Mouse (Mus musculus) c-Kit-positive CD71-positive TER-119-positive erythroid progenitor cells, embryonic 14.5 days (primary cell): Measurements from ENCODE around the gene Dnajb5.
A peak's percentile ranks its signal among the peaks of the same experiment; 100 is the strongest.

Experiments used
- DNase-seq: peaks from one replicate; pipeline ENCODE4 v3.0.0-alpha.2; 2013; ENCODE audit warnings: low spot score

Dnajb5 gene

DNA sequence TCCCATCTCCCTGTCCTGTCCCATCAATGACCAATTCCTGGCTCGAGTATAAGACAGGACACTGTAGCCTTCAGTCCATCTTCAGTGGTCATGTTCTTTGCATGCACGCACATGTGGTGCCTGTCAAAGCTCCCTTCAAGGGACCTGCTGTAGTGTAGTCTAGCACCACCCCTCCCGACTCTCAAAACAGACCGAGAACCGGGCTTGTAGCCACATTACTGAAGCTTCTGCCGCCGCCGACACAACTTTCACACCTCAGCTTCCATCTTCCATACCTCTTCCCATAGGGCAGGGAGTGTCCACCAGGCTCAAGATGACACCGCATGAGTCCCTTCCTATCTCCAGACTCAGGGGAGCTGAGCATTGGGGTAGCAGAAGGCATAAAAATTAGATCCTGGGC is 5.4 kb upstream of the Dnajb5 start:
- DNase-seq = no peak

DNA sequence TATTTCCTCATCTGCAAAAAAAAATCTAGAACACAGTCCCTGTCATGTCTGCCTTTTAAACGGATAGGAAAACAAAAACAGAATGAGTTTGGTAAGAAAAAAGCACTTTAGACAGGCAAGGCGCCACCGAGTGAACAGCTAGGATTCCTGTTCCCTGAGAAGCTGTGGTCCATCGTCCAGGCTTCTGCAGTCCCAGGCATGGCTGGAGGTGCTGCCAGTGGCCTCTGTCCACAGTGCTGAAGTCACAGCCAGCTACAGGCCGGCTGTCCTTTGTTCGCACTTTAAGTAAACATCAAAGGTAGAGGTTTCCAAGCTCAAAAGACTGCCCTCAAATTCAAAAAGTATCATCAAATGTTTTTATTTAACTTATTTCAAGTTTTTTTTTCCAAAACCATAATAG is 4.6 kb upstream of the Dnajb5 start:
- DNase-seq = no peak

DNA sequence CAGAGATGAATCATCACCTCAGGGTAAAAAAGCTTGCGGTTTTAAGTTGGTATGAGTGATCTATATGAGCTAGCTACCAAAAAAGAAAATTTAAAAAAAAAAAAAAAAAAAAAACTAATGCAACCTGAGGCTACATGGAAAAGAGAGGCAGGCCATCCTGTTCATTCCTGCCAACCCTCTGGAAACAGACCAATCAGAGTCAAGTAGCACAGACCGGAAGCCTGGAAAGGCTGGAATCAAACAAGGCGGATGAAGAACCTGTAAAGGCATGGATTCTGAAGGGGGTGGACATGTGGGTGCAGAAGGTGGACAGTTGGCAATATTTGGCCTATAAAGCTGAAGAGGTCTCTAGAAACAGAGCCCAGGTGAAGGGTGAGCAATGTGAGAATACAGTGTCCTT is 4.2 kb upstream of the Dnajb5 start:
- DNase-seq = no peak

DNA sequence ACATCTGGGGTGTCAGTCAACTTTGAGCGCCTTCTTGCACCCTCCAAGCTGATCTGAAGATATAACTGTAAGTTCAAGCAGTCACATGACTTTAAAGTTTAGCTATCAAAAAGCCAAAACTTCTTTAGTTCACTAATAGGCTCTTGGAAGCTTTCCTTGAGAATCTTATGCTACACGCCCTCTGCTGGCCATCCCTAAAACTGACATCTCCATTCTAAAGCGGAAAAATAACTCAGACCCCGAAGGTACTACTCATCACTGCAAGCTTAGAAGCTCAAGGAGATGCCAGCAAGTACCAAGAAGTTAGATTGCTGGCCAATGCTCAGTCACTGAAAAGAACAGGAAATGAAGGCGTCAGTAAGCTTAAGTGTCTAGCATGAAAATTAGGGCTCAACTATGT is 3.7 kb upstream of the Dnajb5 start:
- DNase-seq = peak; percentile 40

DNA sequence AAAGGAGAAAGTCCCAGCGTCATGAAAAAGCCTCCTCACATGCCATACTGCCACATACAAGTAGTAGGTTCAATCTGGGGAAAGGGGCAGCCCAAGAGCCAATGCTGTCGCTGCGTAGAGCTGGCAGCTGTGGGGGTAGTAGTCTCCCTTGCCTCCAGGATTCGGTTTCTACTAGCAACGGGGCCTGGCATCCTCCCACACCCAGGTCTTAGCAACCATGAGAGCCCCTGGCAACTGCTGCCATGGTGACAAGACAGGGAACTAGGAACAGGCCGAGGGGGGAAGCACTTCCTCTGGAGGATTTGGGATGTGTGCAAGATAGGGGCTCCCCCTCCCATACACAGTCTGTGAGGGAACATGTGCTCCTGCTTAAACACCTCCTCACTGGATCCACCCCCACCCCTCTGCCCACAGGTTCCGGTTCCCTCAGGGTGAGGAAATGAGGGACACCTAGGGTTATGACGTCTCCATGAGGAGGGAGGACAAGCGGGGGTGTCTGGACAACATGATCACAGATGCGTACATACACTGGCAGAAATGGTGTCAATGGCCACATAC is 2.8 kb upstream of the Dnajb5 start:
- no peak for DNase-seq

DNA sequence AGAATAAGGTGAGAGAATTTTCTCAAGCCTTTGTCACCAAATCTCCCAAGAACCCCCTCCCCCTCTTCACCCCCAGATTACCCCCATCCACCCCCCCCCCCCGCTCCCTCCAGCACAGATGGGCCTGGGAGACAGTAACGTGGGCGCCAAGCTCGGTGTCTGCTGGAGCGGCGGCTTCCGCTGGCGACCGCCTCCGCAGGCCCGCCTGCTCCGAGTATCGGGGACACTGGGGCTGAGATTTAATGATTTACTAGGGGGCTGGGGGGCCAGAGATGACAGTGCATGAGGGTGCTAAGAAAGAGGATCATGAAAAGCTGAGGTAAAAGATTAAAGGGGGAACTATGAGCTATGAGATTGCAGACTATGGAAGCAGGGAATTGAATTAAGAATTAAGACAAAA is 1.1 kb upstream of the Dnajb5 start:
- DNase-seq = no peak

DNA sequence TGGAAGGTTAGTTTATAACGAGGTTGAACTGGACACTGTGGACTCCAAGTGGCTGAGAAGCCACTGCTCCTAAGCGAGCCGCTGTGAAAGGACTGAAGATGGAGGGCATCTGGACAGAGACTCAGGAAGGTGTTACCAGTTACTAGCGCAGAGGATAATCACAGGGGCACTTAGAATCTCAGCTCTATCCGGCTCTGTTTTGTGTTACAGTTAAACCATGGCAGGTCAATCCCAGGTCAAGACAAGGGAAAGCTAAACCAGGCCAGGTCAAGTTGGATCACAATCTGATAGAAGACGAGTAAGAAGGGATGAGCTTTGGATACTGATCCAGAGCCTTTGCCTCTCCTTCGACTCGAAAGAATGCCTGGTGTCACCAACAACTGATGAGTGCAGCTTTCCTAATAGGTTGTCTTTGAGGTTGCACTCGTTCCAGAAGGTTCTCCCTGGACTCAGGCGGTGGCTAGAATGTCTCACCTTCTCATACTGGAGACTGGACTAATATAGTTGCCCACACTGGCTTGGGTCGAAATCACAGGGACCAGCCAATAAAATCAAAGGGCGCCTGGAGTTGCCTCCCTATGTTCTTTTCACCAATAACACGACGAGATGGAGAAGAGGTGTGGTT is 451 bp upstream of the Dnajb5 start:
- DNase-seq = no peak

DNA sequence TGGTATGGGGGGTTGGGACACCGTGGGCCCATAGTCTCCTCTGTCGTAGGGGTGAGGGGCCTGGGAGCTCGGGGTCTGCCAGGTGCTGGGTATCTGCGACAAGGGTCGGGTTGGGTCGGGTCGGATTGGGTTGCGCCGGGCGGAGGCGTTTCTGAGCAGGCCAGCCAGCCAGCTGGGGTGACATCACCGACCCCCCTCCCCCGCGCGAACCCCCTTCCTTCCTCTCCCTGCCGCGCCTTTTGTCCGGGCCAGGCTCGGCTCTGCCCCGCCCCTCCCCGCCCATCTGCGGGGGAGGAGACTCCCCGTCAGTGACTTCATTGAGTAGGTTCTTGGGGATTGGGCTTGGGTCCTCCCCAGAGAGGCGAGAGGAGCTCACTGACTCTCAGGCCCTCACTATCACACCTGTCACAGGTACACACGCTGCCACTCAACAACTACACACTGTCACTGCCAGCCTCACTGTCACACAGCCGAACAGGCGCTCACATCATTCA is 498 bp downstream of the Dnajb5 start:
- DNase-seq = peak; percentile 31

DNA sequence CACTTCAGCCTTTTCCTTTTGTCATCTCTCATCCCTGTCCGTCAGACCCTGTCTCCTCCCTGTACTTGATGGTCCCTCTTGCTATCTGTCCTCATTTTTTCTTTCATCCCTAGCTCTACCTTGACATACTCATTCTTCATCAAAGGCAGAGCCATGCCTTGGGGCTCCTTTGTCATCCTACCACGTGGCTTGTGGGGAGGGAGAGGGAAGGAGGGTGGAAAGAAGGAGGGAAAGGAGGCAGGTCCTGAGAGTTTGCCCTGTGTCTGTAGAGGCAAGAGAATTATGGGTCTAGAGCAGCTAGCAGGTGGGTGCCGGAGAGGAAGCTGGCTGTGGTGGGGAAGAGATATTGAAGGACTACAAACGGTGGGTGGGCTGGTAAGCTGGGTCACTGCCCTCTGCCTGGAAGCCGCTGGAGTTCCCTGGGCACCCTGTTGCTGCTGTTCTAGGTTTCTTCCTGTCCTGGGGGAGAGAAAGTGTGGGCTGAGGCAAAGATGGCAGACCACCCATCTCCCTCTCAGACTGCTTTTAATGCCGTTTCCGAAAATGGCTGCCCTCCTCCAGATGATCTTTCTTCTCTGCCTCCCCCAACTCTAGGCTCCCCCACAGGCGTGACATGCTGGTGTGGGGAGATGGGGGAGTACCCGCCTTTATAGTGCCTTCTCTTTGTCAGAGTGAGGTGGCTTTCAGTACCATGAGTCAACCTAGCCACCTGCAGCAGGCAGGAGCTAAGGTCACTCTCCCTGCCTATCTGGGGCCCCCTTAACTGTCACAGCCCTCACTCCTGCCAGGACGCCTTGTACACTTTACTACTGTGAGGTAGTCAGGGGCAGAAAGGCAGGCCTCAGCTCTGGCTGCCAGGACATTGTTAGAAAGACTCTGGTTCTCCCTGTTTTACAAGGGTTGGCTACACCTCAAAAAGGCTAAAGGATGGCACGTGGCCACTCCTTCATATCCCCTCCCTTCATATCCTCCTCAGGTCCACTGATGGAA is 1.9 kb downstream of the Dnajb5 start:
- DNase-seq = no peak

DNA sequence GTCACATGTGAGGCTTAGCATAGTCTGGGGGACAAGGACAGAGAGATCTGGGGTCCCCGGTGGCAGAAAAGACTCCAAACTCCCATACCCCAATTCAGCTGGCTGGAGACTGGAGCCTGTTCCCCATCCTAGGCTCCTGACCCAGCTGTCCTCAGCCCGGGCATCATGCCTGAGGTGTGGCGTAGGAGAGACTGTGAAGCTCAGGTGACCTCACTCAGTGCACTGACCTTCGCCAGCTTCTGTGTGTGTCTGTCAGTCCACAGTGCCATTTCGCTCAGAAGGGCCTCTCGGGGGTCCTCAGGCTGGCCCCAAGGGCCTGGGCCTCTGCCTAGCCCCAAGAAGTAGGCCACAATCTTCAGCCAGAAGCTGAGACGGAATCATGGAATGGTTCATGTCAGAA is 2.9 kb downstream of the Dnajb5 start:
- no peak for DNase-seq

DNA sequence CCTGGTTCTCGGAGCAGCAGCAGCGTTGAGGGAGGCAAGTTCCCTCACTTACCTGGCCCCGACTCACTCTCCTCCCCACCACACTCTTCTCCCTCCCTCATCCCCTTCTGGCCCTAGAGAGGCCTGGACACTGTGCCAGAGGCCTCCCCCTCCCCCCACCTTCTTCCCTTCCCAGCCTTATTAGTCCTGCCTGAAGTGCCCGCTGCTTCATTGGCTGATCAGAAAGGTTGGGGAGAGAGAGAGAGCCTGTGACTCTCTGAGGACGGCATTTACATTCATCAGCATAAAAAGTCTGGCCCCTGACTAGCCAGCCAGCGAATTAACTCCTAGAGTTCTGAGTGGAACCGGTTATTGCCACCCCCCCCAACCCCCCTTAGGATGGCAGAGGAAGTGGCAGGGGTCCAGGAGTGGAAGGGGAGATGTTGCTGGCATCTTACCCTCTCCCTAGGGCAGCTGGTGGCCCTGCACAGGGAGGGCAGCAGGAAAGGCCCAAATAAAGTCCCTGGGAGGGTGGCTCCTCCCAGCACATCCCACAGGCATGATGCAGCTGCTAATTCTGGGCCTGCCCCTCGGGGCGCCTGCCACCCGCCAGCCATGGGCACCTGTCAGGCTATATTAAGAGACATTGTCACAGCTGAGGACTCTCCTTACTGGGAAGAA is 4.0 kb downstream of the Dnajb5 start:
- no peak for DNase-seq

DNA sequence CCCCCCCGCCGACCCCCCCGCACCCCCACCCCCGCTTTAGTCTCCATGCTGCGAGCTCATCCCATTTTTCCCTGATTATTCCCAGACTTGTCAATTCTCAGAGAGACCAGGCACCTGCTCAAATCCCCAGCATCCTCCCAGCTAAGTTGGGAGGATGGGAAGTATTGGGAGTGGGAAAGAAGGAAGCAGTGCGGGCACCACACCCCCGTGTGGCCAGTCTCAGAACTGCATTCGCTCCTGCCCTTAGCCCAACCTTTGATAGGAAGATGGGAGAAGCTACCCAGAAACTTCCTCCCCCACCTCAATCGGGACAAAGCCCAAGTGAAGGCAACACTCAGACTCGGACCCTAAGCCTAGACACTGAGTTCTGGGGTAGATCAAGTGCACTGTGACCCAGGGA is 4.7 kb downstream of the Dnajb5 start:
- DNase-seq = no peak

DNA sequence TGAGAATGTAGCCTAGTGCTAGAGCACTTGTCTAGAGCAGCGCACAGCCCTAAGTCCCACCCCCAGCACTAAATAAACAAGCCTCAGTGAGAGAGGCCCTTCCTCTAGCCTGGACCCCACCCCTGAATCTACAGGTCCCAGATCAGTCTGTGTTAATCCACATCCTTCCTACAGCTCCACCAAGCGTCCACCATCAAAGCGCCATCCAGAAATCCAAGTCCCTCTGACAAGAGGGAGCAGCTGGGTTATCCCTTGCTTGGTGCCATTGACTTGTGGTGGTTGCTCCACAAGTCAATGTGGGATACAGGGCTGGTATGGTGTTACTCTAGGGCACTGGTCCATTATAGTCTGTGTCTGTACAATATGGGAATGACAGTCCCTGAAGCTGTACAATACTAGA is 5.6 kb downstream of the Dnajb5 start:
- no peak for DNase-seq

DNA sequence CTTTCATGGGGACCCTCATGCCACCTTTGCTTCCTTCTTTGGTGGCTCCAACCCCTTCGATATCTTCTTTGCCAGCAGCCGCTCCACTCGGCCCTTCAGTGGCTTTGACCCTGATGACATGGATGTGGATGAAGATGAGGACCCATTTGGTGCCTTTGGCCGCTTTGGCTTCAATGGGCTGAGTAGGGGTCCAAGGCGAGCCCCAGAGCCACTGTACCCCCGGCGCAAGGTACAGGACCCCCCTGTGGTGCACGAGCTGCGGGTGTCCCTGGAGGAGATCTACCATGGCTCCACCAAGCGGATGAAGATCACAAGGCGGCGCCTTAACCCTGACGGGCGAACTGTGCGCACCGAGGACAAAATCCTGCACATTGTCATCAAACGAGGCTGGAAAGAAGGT is 7.0 kb downstream of the Dnajb5 start:
- no peak for DNase-seq

DNA sequence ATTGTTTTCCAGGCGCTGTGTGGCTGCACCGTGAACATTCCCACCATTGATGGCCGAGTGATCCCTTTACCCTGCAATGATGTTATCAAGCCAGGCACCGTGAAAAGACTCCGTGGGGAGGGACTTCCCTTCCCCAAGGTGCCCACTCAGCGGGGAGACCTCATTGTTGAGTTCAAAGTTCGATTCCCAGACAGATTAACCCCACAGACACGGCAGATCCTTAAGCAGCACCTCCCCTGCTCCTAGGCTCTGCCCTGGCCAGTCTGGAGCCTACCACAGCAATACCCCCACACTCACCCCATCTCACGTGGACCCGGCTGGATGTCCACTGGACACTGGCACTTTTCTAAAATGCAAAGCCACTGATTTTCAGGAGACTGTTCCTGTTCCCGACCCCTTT is 7.7 kb downstream of the Dnajb5 start:
- DNase-seq = no peak

DNA sequence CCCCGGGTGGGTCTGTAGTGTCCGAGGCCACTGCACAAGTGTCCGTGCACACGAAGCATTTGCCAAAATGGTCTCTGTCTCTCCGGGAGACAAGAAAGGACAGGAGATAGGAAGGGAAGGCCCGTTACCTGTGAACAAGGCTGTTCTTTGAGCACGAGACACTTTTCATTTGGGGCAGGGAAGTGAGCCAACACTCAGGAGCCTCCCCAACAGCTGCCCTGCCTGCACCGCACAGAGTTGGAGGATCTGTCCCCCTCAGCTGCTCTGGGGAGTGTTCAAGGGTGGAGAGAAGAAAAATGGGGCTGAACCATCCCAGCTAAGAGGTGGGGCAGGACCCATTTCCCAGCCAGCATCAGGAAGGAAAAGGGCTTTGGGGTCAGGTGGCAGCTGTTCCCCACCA is 8.4 kb downstream of the Dnajb5 start:
- DNase-seq = no peak

DNA sequence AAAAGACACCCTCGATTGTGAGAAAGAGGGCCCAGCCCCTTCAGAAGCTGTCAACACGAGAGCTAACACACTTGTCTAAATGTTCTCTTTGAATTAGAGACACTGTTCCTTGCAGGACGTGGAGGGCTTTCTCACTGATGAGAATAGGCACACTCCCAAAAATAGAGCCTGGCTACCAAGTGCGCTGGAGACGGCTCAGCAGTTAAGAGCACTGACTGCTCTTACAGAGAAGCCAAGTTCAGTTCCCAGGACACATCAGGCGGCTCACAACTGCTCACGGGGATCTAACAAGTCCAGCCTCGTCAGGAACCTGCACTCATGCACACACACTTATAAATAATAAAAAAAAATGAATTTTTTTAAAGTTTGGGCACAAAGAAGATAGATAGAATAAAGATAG is 9.3 kb downstream of the Dnajb5 start:
- no peak for DNase-seq

DNA sequence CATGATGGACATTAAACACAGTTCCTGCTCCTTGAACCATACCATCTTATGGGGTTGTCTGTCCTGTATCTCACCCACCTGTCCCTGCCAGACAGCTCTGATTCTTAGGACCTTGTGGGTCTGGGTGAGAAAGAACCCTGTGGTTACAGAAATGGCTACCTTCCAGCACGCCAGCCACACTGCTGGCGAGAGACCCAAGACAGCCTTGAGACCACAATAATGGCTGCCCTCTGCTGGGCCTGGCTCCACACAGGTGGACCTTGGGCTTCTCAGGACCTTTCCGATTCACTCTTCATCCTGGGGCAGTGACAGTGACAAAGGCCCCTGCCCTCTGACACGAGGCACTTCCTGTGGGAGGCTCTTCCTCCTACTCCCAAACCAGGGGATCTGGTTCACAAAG is 9.8 kb downstream of the Dnajb5 start:
- DNase-seq = no peak

DNA sequence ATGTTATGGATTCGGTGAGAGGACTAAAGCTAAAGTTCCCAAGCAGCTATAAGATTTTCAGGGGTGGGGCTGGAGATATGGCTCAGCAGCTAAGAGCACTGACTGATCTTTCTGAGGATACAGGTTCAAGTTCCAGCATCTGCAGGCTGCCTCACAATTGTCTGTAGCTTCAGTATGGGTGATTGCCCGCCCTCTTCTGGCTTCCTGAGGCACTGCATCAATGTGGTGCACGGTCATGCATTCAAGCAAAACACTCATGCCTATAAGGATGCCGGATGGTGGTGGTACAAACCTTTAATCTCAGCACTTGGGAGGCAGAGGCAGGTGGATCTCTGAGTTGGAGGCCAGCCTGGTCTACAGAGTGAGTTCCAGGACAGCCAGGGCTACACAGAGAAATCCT is 12.0 kb downstream of the Dnajb5 start:
- no peak for DNase-seq

DNA sequence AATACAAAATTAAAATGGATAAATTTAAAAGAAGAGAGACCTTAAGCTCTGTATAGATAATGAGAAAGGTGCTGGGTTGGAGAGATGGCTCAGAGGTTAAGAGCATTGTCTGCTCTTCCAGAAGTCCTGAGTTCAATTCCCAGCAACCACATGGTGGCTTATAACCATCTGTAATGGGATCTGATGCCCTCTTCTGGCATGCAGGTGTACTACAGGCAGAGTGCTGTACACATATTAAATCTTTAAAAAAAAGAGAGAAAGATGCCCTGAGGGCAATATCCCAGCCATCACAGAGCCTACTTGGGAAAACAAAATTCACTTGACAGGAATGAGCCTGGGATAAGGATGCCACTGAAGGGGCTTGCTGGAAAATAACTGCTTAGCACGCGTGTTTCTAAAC is 13.9 kb downstream of the Dnajb5 start:
- DNase-seq = no peak

DNA sequence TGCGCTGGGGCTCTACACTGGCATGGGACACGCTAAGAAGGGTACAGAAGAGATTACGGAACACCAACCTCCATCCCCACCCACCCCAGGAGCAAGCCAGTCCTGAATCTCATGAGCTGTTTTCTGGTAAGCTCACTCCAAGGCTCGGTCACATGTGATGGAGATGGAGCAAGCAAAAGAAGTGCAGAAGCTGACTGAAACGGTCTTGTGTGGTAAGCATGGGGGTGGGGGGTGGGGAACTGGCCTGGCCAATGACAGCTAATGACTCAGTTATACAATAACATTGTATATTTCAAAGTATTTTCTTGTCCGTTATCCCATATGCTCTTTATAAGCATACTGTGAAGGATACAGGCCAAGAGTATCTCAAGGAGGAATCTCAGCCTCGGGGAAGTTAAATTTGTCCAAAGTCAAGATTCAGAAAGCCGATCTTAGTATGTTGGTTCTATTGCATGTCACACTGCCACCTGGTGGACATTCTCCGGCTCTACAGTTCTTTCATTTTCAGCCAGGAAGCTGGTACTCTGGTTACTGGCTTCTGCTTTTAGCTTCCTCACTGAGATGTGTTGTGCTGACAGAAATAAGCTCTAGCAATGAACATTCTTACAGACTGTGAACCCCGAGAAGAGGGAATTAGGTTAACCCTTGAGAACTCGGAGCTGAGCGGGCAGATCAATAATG is 15.6 kb downstream of the Dnajb5 start:
- peak; percentile 62 for DNase-seq

DNA sequence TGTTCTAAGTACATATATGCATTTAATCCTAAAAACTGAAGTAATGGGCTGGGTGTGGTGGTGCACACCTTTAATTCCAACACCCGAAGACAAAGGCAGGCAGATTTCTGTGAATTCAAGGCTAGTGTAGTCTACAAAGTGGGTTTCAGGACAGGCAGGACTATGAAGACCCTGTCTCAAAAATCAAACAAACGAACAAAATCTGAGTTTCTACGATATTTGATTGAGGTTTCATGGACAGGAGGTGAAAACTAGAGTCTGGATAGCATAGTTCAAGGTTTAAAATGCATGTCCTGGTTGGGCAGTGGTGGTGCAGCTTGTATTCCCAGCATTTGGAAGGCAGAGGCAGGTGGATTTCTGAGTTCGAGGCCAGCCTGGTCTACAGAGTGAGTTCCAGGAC is 19.7 kb downstream of the Dnajb5 start, which contains the start of gene 1700022I11Rik:
TSS of gene 1700022I11Rik (plus strand) at position 301 of the 400 bp plus-strand sequence.
- DNase-seq = no peak
